Mouse (Mus musculus): ENCODE results near the gene Zdhhc21. TPM values are rescaled to one million over a fixed set of nuclear protein-coding genes. Genes with fewer than 3 reads are reported as not detected.

Zdhhc21 gene
- polyA plus RNA-seq, 1 experiment from 2014 or later, result 12.7 TPM

- ATAC-seq (ENCODE audit: low FRiP score) (no peak), DNase-seq (ENCODE audit: low spot score) (no peak)
- 0 out of 2 replicates have a peak, but pooled peaks cover 2% of the 10 kb centered on the region for H3K4me1 ChIP-seq (replicated peaks; ENCODE audit: control insufficient read depth, insufficient read depth, low read length)
- H3K9me3 ChIP-seq (ENCODE audit: control insufficient read depth, low read length), result no peaks in the 10 kb centered on the region
- H3K27me3 ChIP-seq (ENCODE audit: control insufficient read depth, insufficient read depth, low read length), result no peaks in the 10 kb centered on the region
- H3K4me3 ChIP-seq (ENCODE audit: low read depth, low read length), result no peak within 1 kb of the TSS
- H3K36me3 ChIP-seq (ENCODE audit: control insufficient read depth, insufficient read depth, low read length), result no peaks in the 10 kb centered on the region
- H3K9ac ChIP-seq (ENCODE audit: low read depth, low read length), result no peak within 1 kb of the TSS
- 63% methylated on average over 18 of the region's 19 CpGs for WGBS
- H3K27ac ChIP-seq (ENCODE audit: low read depth, low read length), result no peak within 1 kb of the TSS
- H3K4me2 ChIP-seq (replicated peaks; ENCODE audit: low read depth, low read length), result no peak within 1 kb of the TSS
These were observed 25.1 kb upstream of the Zdhhc21 start, which contains the start of gene Cer1 for GRCm38 (mm10) chr4:82884636-82885534. Gene Cer1, minus strand, starts transcription at chr4:82885148.

GRCm38 (mm10) chr4:82882500-82882899 lies 22.7 kb upstream of the Zdhhc21 start:
- WGBS, result 79% methylated on average over 9 of the region's 9 CpGs
- ATAC-seq (ENCODE audit: low FRiP score), result no peak
- no peaks in the 10 kb centered on the region for H3K9me3 ChIP-seq (ENCODE audit: control insufficient read depth, low read length)
- no peaks in the 10 kb centered on the region for H3K36me3 ChIP-seq (ENCODE audit: control insufficient read depth, insufficient read depth, low read length)
- H3K4me3 ChIP-seq (ENCODE audit: low read depth, low read length), result no peak overlapping the region
- H3K27ac ChIP-seq (ENCODE audit: low read depth, low read length), result no peak overlapping the region
- DNase-seq (ENCODE audit: low spot score), result no peak
- H3K27me3 ChIP-seq (ENCODE audit: control insufficient read depth, insufficient read depth, low read length), result no peaks in the 10 kb centered on the region
- no peak overlapping the region for H3K4me2 ChIP-seq (replicated peaks; ENCODE audit: low read depth, low read length)
- 0 out of 2 replicates have a peak, but pooled peaks cover 2% of the 10 kb centered on the region for H3K4me1 ChIP-seq (replicated peaks; ENCODE audit: control insufficient read depth, insufficient read depth, low read length)
- no peak overlapping the region for H3K9ac ChIP-seq (ENCODE audit: low read depth, low read length)

GRCm38 (mm10) chr4:82881366-82881765 lies 21.6 kb upstream of the Zdhhc21 start:
- no peak for DNase-seq (ENCODE audit: low spot score)
- H3K27me3 ChIP-seq (ENCODE audit: control insufficient read depth, insufficient read depth, low read length), result no peaks in the 10 kb centered on the region
- no peaks in the 10 kb centered on the region for H3K36me3 ChIP-seq (ENCODE audit: control insufficient read depth, insufficient read depth, low read length)
- H3K4me2 ChIP-seq (replicated peaks; ENCODE audit: low read depth, low read length), result no peak overlapping the region
- 73% methylated on average over 3 of the region's 3 CpGs for WGBS
- H3K9ac ChIP-seq (ENCODE audit: low read depth, low read length), result no peak overlapping the region
- no peaks in the 10 kb centered on the region for H3K9me3 ChIP-seq (ENCODE audit: control insufficient read depth, low read length)
- no peak overlapping the region for H3K27ac ChIP-seq (ENCODE audit: low read depth, low read length)
- no peak for ATAC-seq (ENCODE audit: low FRiP score)
- H3K4me1 ChIP-seq (replicated peaks; ENCODE audit: control insufficient read depth, insufficient read depth, low read length), result 0 out of 2 replicates have a peak, but pooled peaks cover 2% of the 10 kb centered on the region
- no peak overlapping the region for H3K4me3 ChIP-seq (ENCODE audit: low read depth, low read length)

GRCm38 (mm10) chr4:82880243-82880642 lies 20.5 kb upstream of the Zdhhc21 start:
- H3K4me2 ChIP-seq (replicated peaks; ENCODE audit: low read depth, low read length), result no peak overlapping the region
- 89% methylated on average over 2 of the region's 2 CpGs for whole genome bisulfite sequencing
- H3K27ac ChIP-seq (ENCODE audit: low read depth, low read length), result no peak overlapping the region
- DNase-seq (ENCODE audit: low spot score), result no peak
- ATAC-seq (ENCODE audit: low FRiP score), result no peak
- H3K27me3 ChIP-seq (ENCODE audit: control insufficient read depth, insufficient read depth, low read length), result no peaks in the 10 kb centered on the region
- H3K4me1 ChIP-seq (replicated peaks; ENCODE audit: control insufficient read depth, insufficient read depth, low read length), result no peaks in the 10 kb centered on the region
- H3K36me3 ChIP-seq (ENCODE audit: control insufficient read depth, insufficient read depth, low read length), result no peaks in the 10 kb centered on the region
- H3K9ac ChIP-seq (ENCODE audit: low read depth, low read length), result no peak overlapping the region
- no peaks in the 10 kb centered on the region for H3K9me3 ChIP-seq (ENCODE audit: control insufficient read depth, low read length)
- H3K4me3 ChIP-seq (ENCODE audit: low read depth, low read length), result no peak overlapping the region

- Histone ChIP-seq H3K27ac (ENCODE audit: low read depth, low read length) (no peak overlapping the region), H3K36me3 (ENCODE audit: control insufficient read depth, insufficient read depth, low read length) (no peaks in the 10 kb centered on the region), H3K27me3 (ENCODE audit: control insufficient read depth, insufficient read depth, low read length) (no peaks in the 10 kb centered on the region), H3K4me3 (ENCODE audit: low read depth, low read length) (no peak overlapping the region), H3K9me3 (ENCODE audit: control insufficient read depth, low read length) (no peaks in the 10 kb centered on the region), H3K9ac (ENCODE audit: low read depth, low read length) (no peak overlapping the region), H3K4me1 (replicated peaks; ENCODE audit: control insufficient read depth, insufficient read depth, low read length) (no peaks in the 10 kb centered on the region), H3K4me2 (replicated peaks; ENCODE audit: low read depth, low read length) (no peak overlapping the region)
- DNase-seq (ENCODE audit: low spot score) (no peak), ATAC-seq (ENCODE audit: low FRiP score) (no peak)
- 87% methylated on average over 6 of the region's 6 CpGs for WGBS
These were observed 19.4 kb upstream of the Zdhhc21 start for GRCm38 (mm10) chr4:82879152-82879551.

- H3K4me3 ChIP-seq (ENCODE audit: low read depth, low read length), result no peak overlapping the region
- WGBS, result 88% methylated on average over 2 of the region's 2 CpGs
- no peak overlapping the region for H3K27ac ChIP-seq (ENCODE audit: low read depth, low read length)
- no peaks in the 10 kb centered on the region for H3K9me3 ChIP-seq (ENCODE audit: control insufficient read depth, low read length)
- no peaks in the 10 kb centered on the region for H3K4me1 ChIP-seq (replicated peaks; ENCODE audit: control insufficient read depth, insufficient read depth, low read length)
- no peaks in the 10 kb centered on the region for H3K36me3 ChIP-seq (ENCODE audit: control insufficient read depth, insufficient read depth, low read length)
- H3K9ac ChIP-seq (ENCODE audit: low read depth, low read length), result no peak overlapping the region
- no peak overlapping the region for H3K4me2 ChIP-seq (replicated peaks; ENCODE audit: low read depth, low read length)
- no peaks in the 10 kb centered on the region for H3K27me3 ChIP-seq (ENCODE audit: control insufficient read depth, insufficient read depth, low read length)
- DNase-seq (ENCODE audit: low spot score) (no peak), ATAC-seq (ENCODE audit: low FRiP score) (no peak)
These were observed 16.9 kb upstream of the Zdhhc21 start for GRCm38 (mm10) chr4:82876656-82877055.

- H3K9ac ChIP-seq (ENCODE audit: low read depth, low read length), result no peak overlapping the region
These were observed 15.8 kb upstream of the Zdhhc21 start for GRCm38 (mm10) chr4:82875532-82875931.

GRCm38 (mm10) chr4:82874791-82875190 lies 15.0 kb upstream of the Zdhhc21 start:
- DNase-seq (ENCODE audit: low spot score), result no peak

More at GRCm38 (mm10) chr4:82875532-82875931, 15.8 kb upstream of the Zdhhc21 start:
- DNase-seq (ENCODE audit: low spot score) (no peak), ATAC-seq (ENCODE audit: low FRiP score) (no peak)
- Histone ChIP-seq H3K27me3 (ENCODE audit: control insufficient read depth, insufficient read depth, low read length) (no peaks in the 10 kb centered on the region), H3K4me1 (replicated peaks; ENCODE audit: control insufficient read depth, insufficient read depth, low read length) (no peaks in the 10 kb centered on the region), H3K4me2 (replicated peaks; ENCODE audit: low read depth, low read length) (no peak overlapping the region), H3K4me3 (ENCODE audit: low read depth, low read length) (no peak overlapping the region), H3K9me3 (ENCODE audit: control insufficient read depth, low read length) (no peaks in the 10 kb centered on the region), H3K27ac (ENCODE audit: low read depth, low read length) (no peak overlapping the region), H3K36me3 (ENCODE audit: control insufficient read depth, insufficient read depth, low read length) (no peaks in the 10 kb centered on the region)
- WGBS, result 74% methylated on average over 4 of the region's 4 CpGs

GRCm38 (mm10) chr4:82872548-82872947 lies 12.8 kb upstream of the Zdhhc21 start:
- no peaks in the 10 kb centered on the region for H3K36me3 ChIP-seq (ENCODE audit: control insufficient read depth, insufficient read depth, low read length)
- H3K27ac ChIP-seq (ENCODE audit: low read depth, low read length), result no peak overlapping the region
- H3K4me1 ChIP-seq (replicated peaks; ENCODE audit: control insufficient read depth, insufficient read depth, low read length), result no peaks in the 10 kb centered on the region
- no peaks in the 10 kb centered on the region for H3K27me3 ChIP-seq (ENCODE audit: control insufficient read depth, insufficient read depth, low read length)
- H3K4me3 ChIP-seq (ENCODE audit: low read depth, low read length), result no peak overlapping the region
- H3K9ac ChIP-seq (ENCODE audit: low read depth, low read length), result no peak overlapping the region
- no peaks in the 10 kb centered on the region for H3K9me3 ChIP-seq (ENCODE audit: control insufficient read depth, low read length)
- DNase-seq (ENCODE audit: low spot score) (no peak), ATAC-seq (ENCODE audit: low FRiP score) (no peak)
- 76% methylated on average over 4 of the region's 4 CpGs for WGBS
- H3K4me2 ChIP-seq (replicated peaks; ENCODE audit: low read depth, low read length), result no peak overlapping the region

More at GRCm38 (mm10) chr4:82874791-82875190, 15.0 kb upstream of the Zdhhc21 start:
- no peaks in the 10 kb centered on the region for H3K9me3 ChIP-seq (ENCODE audit: control insufficient read depth, low read length)
- H3K9ac ChIP-seq (ENCODE audit: low read depth, low read length), result no peak overlapping the region
- no peak overlapping the region for H3K27ac ChIP-seq (ENCODE audit: low read depth, low read length)
- H3K4me2 ChIP-seq (replicated peaks; ENCODE audit: low read depth, low read length), result no peak overlapping the region
- no peaks in the 10 kb centered on the region for H3K27me3 ChIP-seq (ENCODE audit: control insufficient read depth, insufficient read depth, low read length)
- no peaks in the 10 kb centered on the region for H3K4me1 ChIP-seq (replicated peaks; ENCODE audit: control insufficient read depth, insufficient read depth, low read length)
- WGBS, result 68% methylated on average over 4 of the region's 4 CpGs
- no peak for ATAC-seq (ENCODE audit: low FRiP score)
- no peak overlapping the region for H3K4me3 ChIP-seq (ENCODE audit: low read depth, low read length)
- no peaks in the 10 kb centered on the region for H3K36me3 ChIP-seq (ENCODE audit: control insufficient read depth, insufficient read depth, low read length)

All from hindbrain, embryonic 11.5 days (tissue).